Mouse (Mus musculus) hindbrain, embryonic 13.5 days (tissue): ENCODE results near the gene Ccdc62. TPM values are rescaled to one million over a fixed set of nuclear protein-coding genes. Genes with fewer than 3 reads are reported as not detected.

ENCODE experiments used
- ATAC-seq: fragments of 200-750 bp; cut with Nextera tagmentation; 2 replicates; pipeline ENCODE4 v1.8.0; 2017; ENCODE audit warnings: moderate TSS enrichment; ENCODE audit not compliant: low FRiP score
- H3K27ac ChIP-seq: fragments of 300-500 bp; sonication (generic); 2 replicates; pipeline ENCODE4 v1.5.1; 2015; ENCODE audit warnings: inconsistent platforms, mild to moderate bottlenecking, moderate library complexity
- H3K27me3 ChIP-seq: fragments of 300-500 bp; sonication (generic); 2 replicates; pipeline ENCODE4 v1.6.1; 2015; ENCODE audit warnings: mild to moderate bottlenecking, inconsistent platforms
- H3K36me3 ChIP-seq: fragments of 300-500 bp; sonication (generic); 2 replicates; pipeline ENCODE4 v1.6.1; 2015; ENCODE audit warnings: mild to moderate bottlenecking, inconsistent platforms
- H3K4me1 ChIP-seq: fragments of 300-500 bp; sonication (generic); replicated peaks from 2 replicates; pipeline ENCODE4 v1.6.1; 2015; ENCODE audit warnings: inconsistent platforms
- H3K4me2 ChIP-seq: fragments of 300-500 bp; sonication (generic); 2 replicates; pipeline ENCODE4 v1.6.1; 2015; ENCODE audit warnings: inconsistent platforms, mild to moderate bottlenecking, moderate library complexity
- H3K4me3 ChIP-seq: fragments of 300-500 bp; sonication (generic); 2 replicates; pipeline ENCODE4 v1.5.1; 2015; ENCODE audit warnings: mild to moderate bottlenecking, inconsistent platforms
- H3K9ac ChIP-seq: fragments of 300-500 bp; sonication (generic); 2 replicates; pipeline ENCODE4 v1.6.1; 2015; ENCODE audit warnings: mild to moderate bottlenecking, inconsistent platforms
- H3K9me3 ChIP-seq: fragments of 300-500 bp; sonication (generic); 2 replicates; pipeline ENCODE4 v1.6.1; 2016; ENCODE audit warnings: inconsistent platforms
- WGBS: fragments of 180-500 bp; shearing (Covaris S2); methylation state at CpG from one replicate; pipeline ENCODE4 v1.1.7; 2015; 5-methylcytosine and 5-hydroxymethylcytosine counted together
- polyA plus RNA-seq: library from polyadenylated mRNA; unstranded; fragments of >200 nt; fragmentation: Nextera tagmentation; extraction: Ambion mirVana; gene quantifications from 2 replicates; pipeline ENCODE4 v1.2.1, GENCODE M21; 2015

The Ccdc62 gene
- polyA plus RNA-seq, 1 experiment from 2014 or later = 6.2 TPM

DNA sequence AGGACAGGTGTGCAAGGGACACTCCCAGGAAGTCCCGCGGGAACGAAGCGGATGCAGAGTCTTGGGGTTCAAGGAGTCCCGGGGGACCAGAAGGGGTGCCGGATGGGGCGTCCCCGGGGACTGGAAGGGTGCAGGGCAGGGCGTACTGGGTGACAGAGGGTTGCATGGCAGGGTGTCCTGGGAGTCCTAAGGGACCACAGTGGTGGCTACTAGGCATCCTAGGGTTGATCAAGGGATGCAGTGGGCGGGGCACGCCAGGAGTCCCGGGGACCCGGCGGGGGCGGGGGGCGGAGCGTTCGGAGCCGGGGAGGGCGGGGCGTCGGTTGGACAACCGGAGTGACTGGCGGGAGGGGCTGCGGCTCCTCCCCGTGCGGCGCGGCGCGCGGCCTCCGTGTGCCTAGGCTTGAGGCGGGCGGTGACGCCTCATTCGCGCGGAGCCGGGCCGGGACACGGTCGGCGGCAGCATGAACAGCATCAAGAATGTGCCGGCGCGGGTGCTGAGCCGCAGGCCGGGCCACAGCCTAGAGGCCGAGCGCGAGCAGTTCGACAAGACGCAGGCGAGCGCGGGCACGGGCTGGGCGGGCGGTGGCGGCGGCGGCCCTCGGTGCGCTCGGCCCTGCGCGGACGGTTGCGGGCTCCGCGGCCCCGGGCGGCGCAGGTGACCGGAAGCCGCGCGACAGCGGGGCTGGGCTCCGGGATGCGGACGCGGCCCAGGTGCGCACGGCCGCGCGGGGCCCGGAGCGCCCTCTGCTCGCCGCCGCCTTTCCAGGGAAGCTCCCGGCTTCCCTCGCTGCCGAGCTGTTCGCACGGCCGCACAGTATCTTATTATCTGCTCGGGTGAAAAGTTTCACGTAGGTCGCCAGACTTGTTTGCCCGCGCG is 43.1 kb downstream of the Ccdc62 start, which contains the start of gene Hip1r:
Gene Hip1r, plus strand, starts transcription at position 330 of the 880 bp plus-strand sequence.
- Histone ChIP-seq H3K36me3 (no peaks in the 10 kb centered on the region), H3K9me3 (no peaks in the 10 kb centered on the region), H3K4me3 (peak within 1 kb of the TSS; percentile 76), H3K27ac (peak within 1 kb of the TSS; percentile 70), H3K4me2 (peak within 1 kb of the TSS; percentile 91), H3K27me3 (peaks cover 42% of the 10 kb centered on the region), H3K9ac (peak within 1 kb of the TSS; percentile 88), H3K4me1 (peaks cover 36% of the 10 kb centered on the region)
- peak; percentile 80 for ATAC-seq
- 3% methylated on average over 57 of the region's 106 CpGs for WGBS

DNA sequence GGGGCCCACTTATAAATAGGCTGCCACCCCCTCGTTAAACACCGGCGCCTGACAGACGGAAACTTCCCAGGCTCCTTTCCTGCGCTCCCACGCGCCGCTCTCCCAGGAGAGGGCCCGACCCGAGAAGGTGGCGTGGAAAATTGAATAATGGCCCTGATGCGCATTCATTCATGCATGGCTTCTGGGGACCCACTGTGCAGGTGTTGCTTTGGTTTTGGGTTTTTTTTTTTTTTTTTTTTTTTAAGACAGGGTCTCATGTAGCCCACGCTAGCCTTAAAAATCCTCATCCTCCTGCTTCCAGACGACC is 43.7 kb downstream of the Ccdc62 start:
- Histone ChIP-seq H3K36me3 (no peaks in the 10 kb centered on the region), H3K4me1 (peaks cover 37% of the 10 kb centered on the region), H3K4me3 (peak overlapping the region; percentile 76), H3K27ac (peak overlapping the region; percentile 70), H3K27me3 (peaks cover 45% of the 10 kb centered on the region), H3K9me3 (no peaks in the 10 kb centered on the region), H3K9ac (peak overlapping the region; percentile 88), H3K4me2 (peak overlapping the region; percentile 91)
- no peak for ATAC-seq
- WGBS = under 1% methylated on average over 14 of the region's 14 CpGs

DNA sequence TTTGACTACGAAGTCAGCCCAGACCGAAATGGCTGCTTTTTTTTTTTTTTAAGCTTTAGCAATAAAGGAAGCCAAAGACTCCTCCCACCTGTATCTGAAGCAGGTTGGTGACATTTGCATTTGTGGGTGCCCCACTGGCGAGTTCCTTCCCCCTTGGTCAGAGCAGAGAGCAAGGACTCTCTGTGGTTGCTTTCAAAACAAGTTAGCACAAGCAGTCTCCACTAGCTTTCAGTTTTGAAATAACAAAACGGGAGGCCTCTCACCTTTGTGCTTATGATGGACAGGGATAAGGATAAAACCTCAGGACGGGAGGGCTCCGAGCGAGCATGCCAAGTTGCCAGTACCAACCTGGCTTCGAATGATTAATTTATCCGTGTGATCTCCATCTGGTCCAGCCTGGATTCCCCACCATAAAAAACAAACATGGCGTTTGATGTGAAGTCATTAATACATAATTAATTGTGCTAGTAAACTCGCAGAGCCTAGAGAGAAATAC is 44.2 kb downstream of the Ccdc62 start:
- Histone ChIP-seq H3K4me1 (peaks cover 42% of the 10 kb centered on the region), H3K27ac (0 out of 2 replicates have a peak overlapping the region, but pooled peaks have one; percentile 30), H3K9me3 (no peaks in the 10 kb centered on the region), H3K4me2 (peak overlapping the region; percentile 91), H3K9ac (no peak overlapping the region), H3K4me3 (peak overlapping the region; percentile 76), H3K36me3 (no peaks in the 10 kb centered on the region), H3K27me3 (peaks cover 47% of the 10 kb centered on the region)
- 23% methylated on average over 11 of the region's 11 CpGs for WGBS
- ATAC-seq = no peak

DNA sequence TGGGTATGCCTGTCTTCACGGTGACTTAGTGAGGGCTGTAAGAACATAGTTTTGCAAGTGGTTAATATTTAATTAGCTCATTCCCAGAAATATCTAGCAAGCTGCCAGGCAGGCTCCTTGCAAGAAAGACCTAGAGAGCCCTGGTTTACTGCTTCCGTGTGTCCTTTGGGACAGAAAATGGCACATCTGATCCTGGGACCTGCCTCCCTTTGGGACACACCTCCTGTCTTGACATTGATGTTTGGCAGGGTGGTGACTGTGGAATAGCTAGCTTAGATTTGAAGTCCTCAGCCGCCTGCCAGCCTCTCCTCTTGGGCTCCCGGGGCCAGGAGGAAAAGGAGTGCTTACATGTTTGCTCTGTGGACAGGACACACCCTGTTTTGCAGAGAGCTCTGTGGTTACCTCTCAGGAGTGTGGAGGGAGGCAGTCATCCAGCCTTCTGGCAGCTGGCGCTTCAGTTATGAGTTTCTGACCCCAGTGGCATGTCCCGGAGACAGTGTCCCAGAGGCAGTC is 45.2 kb downstream of the Ccdc62 start:
- no peak overlapping the region for H3K4me3 ChIP-seq
- peak overlapping the region; percentile 91 for H3K4me2 ChIP-seq
- H3K27me3 ChIP-seq = peaks cover 54% of the 10 kb centered on the region
- no peaks in the 10 kb centered on the region for H3K36me3 ChIP-seq
- no peak overlapping the region for H3K27ac ChIP-seq
- peaks cover 42% of the 10 kb centered on the region for H3K4me1 ChIP-seq
- no peak for ATAC-seq
- H3K9ac ChIP-seq = no peak overlapping the region
- 64% methylated on average over 6 of the region's 6 CpGs for whole genome bisulfite sequencing
- H3K9me3 ChIP-seq = no peaks in the 10 kb centered on the region

DNA sequence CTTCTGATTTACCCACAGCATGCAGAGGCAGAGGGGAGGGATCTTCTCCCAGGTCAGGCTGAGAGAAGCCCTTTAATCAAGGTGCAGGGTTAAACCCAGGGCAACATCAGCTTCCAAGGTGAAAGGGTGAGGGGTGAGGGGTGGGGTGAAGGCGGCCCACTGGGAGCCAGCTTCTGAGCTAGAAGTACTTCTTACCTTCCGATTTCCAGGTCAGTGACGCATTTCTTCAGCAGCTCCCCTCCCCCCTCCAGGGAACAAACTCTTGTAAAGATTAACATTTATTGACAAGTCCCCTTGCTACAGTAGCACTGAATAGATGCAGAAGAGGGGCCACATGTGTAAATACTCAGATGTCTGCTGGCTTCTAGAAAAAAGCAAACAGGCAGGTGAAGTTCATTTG is 46.8 kb downstream of the Ccdc62 start:
- H3K36me3 ChIP-seq = no peaks in the 10 kb centered on the region
- H3K9me3 ChIP-seq = no peaks in the 10 kb centered on the region
- no peak for ATAC-seq
- peaks cover 51% of the 10 kb centered on the region for H3K27me3 ChIP-seq
- H3K9ac ChIP-seq = peak overlapping the region; percentile 13; the same call in 1 of the 2 replicates
- H3K4me3 ChIP-seq = no peak overlapping the region
- peaks cover 42% of the 10 kb centered on the region for H3K4me1 ChIP-seq
- no peak overlapping the region for H3K4me2 ChIP-seq
- WGBS = 40% methylated on average over 3 of the region's 3 CpGs
- H3K27ac ChIP-seq = no peak overlapping the region

DNA sequence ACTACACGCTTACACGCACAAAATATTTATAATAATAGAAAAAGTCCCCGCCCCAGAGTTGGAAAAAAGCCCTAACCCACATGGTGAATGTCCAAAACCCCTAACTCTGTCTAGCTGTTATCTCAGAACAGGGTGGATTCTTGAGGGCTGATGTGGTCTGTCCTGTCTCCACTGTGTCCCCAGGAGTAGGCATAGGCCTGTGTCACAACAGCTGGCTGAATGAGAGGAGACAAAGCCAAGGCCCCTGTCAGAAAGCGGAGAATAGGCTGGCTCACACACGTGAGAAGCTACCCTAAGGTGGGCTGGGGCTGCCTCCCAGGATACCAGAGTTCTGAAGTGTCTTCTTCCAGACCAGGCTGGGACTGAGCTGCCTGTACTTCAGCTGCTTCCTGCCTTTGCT is 47.7 kb downstream of the Ccdc62 start:
- no peak for ATAC-seq
- H3K27me3 ChIP-seq = peaks cover 57% of the 10 kb centered on the region
- no peaks in the 10 kb centered on the region for H3K9me3 ChIP-seq
- no peak overlapping the region for H3K9ac ChIP-seq
- no peaks in the 10 kb centered on the region for H3K36me3 ChIP-seq
- peaks cover 38% of the 10 kb centered on the region for H3K4me1 ChIP-seq
- no peak overlapping the region for H3K4me3 ChIP-seq
- 74% methylated on average over 5 of the region's 5 CpGs for WGBS
- no peak overlapping the region for H3K4me2 ChIP-seq
- no peak overlapping the region for H3K27ac ChIP-seq

DNA sequence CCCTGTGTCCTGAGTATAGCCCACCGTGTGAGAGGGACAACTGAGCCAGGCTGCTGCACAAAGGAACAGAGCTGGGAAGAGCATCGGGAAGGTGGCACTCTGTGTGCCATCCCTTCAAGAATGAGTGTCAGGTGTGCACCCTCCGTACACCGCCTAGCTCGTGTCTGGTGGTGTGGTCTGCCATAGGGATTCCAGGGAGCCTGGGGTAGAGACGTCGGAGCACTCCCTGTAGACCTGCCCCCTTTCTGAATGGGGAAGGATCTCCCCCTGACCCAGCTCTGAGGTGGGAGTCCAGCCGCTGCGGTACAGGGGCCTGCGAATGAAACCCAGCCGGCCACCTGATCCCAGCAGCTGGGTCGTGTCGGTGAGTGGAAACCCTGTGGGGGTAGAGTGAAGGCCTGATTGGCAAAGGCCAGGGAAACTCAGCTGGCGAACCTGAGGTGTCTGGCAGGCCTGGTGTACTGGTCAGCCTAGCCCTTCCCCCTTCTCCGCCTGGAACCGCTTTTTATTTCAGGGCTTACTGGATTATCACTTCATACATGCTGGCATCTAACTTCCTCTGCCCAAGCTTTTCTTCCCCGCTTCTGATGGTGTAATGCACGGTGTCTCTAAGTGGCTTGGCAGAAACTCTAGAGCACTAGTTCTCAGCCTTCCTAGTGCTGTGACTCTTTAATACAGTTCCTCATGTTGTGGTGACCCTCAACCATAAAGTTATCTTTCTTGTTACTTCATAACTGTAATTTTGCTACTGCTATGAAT is 48.9 kb downstream of the Ccdc62 start:
- Histone ChIP-seq H3K27ac (no peak overlapping the region), H3K4me2 (no peak overlapping the region), H3K4me3 (no peak overlapping the region), H3K27me3 (peaks cover 66% of the 10 kb centered on the region), H3K4me1 (peaks cover 30% of the 10 kb centered on the region), H3K9me3 (no peaks in the 10 kb centered on the region), H3K9ac (0 out of 2 replicates have a peak overlapping the region, but pooled peaks have one; percentile 35), H3K36me3 (no peaks in the 10 kb centered on the region)
- WGBS = 65% methylated on average over 18 of the region's 18 CpGs
- ATAC-seq = no peak

DNA sequence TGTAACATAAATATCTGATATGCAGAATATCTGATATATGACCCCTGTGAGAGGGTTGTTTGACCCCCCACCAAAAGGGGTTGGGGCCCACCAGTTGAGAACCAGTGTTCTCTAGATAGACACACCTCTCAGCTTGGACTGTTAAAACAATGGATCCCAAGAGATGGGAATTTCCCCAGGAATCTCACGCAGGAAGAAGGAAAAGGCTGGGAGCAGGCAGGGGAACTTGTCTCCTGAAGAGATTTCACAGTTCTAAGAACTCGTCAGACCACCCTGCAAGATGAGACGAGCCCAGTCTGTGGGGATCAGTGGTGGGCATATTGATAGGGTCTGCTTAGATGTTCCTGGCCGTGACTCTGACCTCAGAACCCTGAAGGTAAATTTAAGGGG is 49.5 kb downstream of the Ccdc62 start:
- Histone ChIP-seq H3K4me1 (peaks cover 25% of the 10 kb centered on the region), H3K4me2 (no peak overlapping the region), H3K9me3 (no peaks in the 10 kb centered on the region), H3K9ac (no peak overlapping the region), H3K27ac (no peak overlapping the region), H3K4me3 (no peak overlapping the region), H3K27me3 (peaks cover 72% of the 10 kb centered on the region), H3K36me3 (no peaks in the 10 kb centered on the region)
- no peak for ATAC-seq
- 70% methylated on average over 4 of the region's 4 CpGs for WGBS

DNA sequence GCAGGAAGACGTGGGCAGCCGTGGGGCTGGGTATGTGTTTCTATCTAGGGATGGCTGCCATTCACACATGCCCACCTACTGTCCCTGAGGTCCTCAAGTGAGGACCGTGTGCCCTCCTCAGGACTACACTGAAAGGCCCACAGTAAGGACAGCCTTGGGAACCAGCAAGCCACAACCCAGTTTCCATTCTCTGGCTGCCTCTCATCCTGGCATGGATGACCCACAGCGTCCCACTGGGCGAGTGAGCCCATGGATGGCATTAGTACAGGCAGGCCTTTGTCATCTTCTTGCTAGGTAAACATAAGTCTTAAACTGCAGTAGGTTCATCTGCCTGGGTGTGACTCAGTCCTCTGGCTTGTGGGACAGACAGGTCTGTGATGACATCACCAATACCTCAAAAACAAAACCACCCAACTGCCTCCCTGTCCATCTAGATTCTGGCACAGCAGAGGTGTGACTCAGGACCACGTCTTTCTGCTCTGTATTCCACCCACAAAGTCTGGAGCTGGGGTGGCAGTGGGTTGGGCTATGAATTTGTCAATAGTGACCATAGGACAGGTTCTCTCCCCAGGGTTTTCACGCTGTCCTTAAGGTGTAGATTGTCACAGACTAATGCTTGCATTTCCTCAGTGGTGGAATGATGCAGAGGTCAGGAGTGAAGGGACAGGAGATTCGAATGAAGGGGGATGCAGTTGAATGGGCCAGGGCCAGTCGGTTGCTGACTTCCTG is 50.2 kb downstream of the Ccdc62 start:
- Histone ChIP-seq H3K27me3 (peaks cover 72% of the 10 kb centered on the region), H3K27ac (no peak overlapping the region), H3K9me3 (no peaks in the 10 kb centered on the region), H3K4me2 (no peak overlapping the region), H3K4me1 (peaks cover 18% of the 10 kb centered on the region), H3K9ac (no peak overlapping the region), H3K36me3 (no peaks in the 10 kb centered on the region), H3K4me3 (no peak overlapping the region)
- no peak for ATAC-seq
- 84% methylated on average over 9 of the region's 9 CpGs for WGBS

DNA sequence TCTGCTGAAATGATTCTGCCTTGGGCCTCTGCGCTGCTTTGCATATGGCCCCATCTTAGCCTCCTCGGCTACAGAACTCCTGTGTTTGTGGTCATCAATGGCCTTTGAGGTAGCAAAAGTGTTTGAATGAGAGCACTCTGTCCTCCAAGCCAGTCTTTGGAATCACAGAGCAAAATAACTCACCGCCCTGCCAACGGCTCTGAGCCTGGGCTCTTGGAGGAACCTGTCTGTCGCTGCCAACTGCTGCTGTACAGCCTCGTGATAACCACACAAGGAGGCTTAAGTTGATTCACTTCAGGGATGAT is 50.7 kb downstream of the Ccdc62 start:
- Histone ChIP-seq H3K27ac (no peak overlapping the region), H3K4me2 (no peak overlapping the region), H3K4me1 (peaks cover 12% of the 10 kb centered on the region), H3K27me3 (peaks cover 72% of the 10 kb centered on the region), H3K9me3 (no peaks in the 10 kb centered on the region), H3K9ac (no peak overlapping the region), H3K36me3 (no peaks in the 10 kb centered on the region), H3K4me3 (no peak overlapping the region)
- WGBS = 78% methylated on average over 6 of the region's 6 CpGs
- no peak for ATAC-seq

DNA sequence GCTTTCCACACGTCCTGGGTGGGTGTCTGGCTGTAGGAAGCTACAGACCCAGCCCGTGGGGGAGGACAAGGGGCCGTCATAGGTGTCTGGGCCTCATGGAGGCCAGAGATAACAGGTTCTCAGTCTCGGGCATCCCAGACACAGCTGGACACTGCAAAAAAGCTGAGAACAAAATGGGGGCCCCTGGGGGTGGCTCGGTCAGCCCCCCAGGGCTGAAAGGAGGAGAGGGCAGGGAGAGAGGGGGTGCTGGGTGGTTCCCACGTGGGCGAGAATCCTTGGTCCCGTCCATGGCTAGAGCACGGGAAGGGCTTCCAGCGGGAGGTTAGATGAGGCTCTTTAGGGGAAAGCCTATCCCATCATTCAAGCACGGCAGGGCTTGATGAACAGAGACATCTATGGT is 52.4 kb downstream of the Ccdc62 start:
- 85% methylated on average over 11 of the region's 11 CpGs for WGBS
- Histone ChIP-seq H3K9ac (no peak overlapping the region), H3K4me2 (no peak overlapping the region), H3K27me3 (peaks cover 72% of the 10 kb centered on the region), H3K27ac (no peak overlapping the region), H3K9me3 (no peaks in the 10 kb centered on the region), H3K4me1 (peaks cover 15% of the 10 kb centered on the region), H3K36me3 (no peaks in the 10 kb centered on the region), H3K4me3 (no peak overlapping the region)
- ATAC-seq = no peak

DNA sequence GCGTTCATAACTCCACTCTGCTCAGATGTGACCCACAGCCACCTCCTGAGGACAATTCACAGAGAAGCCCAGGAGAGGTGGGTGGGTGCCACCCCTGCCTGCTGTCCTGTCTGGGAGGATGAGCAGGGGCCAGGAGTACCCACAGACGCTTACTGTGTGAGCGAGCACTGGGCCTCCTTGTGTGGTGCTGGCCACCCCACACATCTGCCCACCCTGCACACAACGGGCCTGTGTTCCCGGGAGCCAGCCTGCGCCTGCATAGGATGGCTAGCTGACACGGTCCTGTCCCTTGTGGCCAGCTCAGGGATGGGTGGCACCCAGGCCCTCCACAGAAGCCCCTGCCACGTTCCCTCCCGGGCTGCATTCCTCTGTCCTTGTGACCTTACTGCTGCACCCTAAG is 55.0 kb downstream of the Ccdc62 start:
- 79% methylated on average over 9 of the region's 9 CpGs for WGBS
- Histone ChIP-seq H3K27me3 (peaks cover 76% of the 10 kb centered on the region), H3K27ac (no peak overlapping the region), H3K4me3 (no peak overlapping the region), H3K9me3 (no peaks in the 10 kb centered on the region), H3K4me2 (no peak overlapping the region), H3K36me3 (no peaks in the 10 kb centered on the region), H3K4me1 (peaks cover 27% of the 10 kb centered on the region), H3K9ac (no peak overlapping the region)
- ATAC-seq = no peak
